Mouse (Mus musculus) heart, adult 2 months (tissue): ENCODE results near the gene Tstd2.

Source experiments
- CTCF ChIP-seq: fragments of 200-600 bp; IDR thresholded peaks from 2 replicates; pipeline ENCODE4 v1.8.1; 2022; ENCODE audit warnings: antibody characterized with exemption, mild to moderate bottlenecking, moderate library complexity
- POLR2A ChIP-seq: fragments of 200-500 bp; IDR thresholded peaks from 2 replicates; pipeline ENCODE4 v1.6.1; 2011; ENCODE audit warnings: mild to moderate bottlenecking, low read depth, low read length, control low read depth; ENCODE audit not compliant: insufficient read depth

DNA sequence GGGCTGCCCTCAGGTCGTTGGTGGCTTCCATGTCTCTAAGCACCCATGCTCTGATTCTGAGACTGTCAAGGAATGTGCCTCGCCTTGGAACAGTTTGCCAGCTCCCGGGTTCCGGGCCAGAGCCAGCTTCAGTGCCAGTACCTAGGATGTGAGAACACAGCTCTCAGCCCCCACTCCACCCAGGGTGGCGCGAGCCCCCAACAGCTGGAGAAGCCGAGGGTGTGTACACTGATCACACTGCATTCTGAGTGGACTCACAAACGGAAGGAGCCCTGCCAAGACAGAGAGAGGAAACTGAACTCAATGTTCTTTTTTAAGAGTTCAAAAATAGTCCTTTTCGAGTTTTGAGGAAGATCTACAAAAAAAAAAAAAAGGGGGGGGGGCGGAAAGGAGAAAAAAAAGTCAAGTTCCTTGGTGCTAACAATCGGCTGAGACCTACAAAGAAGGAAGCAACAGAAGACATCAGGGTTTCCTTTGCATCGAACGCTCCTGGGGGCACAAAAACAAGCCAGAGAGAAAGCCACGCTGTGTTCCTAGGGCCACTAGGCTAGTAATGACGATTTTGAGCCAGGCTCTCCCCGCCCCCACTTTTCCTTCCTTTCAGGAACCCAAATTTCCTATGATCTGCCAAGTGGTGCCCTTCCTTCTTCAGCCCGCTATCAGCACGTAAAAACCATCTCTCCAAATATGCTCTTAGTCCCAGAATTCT lies 51.6 kb downstream of the Tstd2 start:
- no peak for TF ChIP-seq CTCF
- TF ChIP-seq POLR2A = no peak
